Mouse (Mus musculus): ENCODE measurements around the gene Aldh4a1.

DNA sequence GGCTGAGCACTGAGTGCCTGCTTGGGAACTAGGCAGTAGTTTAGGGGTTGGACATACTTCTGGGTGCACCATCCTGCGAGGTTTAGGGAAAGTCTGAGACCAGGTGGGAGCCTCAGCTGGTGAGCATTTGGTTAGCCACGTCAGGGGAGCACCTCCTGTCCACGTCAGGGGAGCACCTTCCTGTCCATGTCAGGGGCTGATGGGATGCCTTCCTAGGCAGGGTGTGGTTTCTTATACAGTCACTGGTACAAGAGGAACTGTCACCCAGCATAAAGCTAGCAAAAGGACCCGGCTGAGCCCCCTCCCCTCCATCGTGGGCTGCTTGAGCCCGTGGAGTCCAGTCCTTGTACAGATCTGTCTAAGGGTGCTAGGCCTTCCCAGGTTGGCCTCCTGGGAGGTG, 40.3 kb upstream of the Aldh4a1 start:
- TF ChIP-seq CTCF (IDR thresholded peaks at IDR 0.05; ENCODE audit: low read depth, low read length) = no peak
- TF ChIP-seq POLR2A (IDR thresholded peaks at IDR 0.05; ENCODE audit: extremely low read depth, insufficient read depth, low read length) = no peak
